15 mouse cellular contexts compared by ENCODE assay signal in genomic region chr4:97912155-97912554, GRCm38 (mm10).
DNase-seq lines count a peak whose midpoint lies in the region; ATAC-seq and TF ChIP-seq lines count a peak whose summit lies in the region.
"Had no signal": no experiment of that assay in that cellular context is flagged by ENCODE, and none has a peak within 500 bp of the region (broad histone marks: within the 10 kb centered on the region; RNA-seq: fewer than 3 reads in every experiment).

No protein-coding gene starts in this region.

- no peaks in the 10 kb centered on the region for H3K27me3 ChIP-seq in forebrain, embryonic 13.5 days
- H3K27me3 ChIP-seq in forebrain, embryonic 11.5 days (ENCODE audit: control insufficient read depth, insufficient read depth, low read length), result no peaks in the 10 kb centered on the region
- H3K27me3 ChIP-seq: limb, embryonic 13.5 days had no signal

- H3K4me1 ChIP-seq in forebrain, embryonic 13.5 days, result peaks cover 74% of the 10 kb centered on the region
- no peaks in the 10 kb centered on the region for H3K4me1 ChIP-seq in forebrain, embryonic 11.5 days (replicated peaks; ENCODE audit: control insufficient read depth, insufficient read depth, low read length)

- no peaks in the 10 kb centered on the region for H3K9me3 ChIP-seq in forebrain, embryonic 13.5 days (replicated peaks)
- no peaks in the 10 kb centered on the region for H3K9me3 ChIP-seq in forebrain, embryonic 11.5 days (ENCODE audit: control insufficient read depth, low read length)
- H3K9me3 ChIP-seq: limb, embryonic 13.5 days had no signal

- H3K4me2 ChIP-seq in forebrain, embryonic 13.5 days, result no peak overlapping the region
- no peak overlapping the region for H3K4me2 ChIP-seq in forebrain, embryonic 11.5 days (ENCODE audit: low read depth, low read length, severe bottlenecking)
- H3K4me2 ChIP-seq: limb, embryonic 13.5 days had no signal

- H3K27ac ChIP-seq in forebrain, embryonic 13.5 days, result peak overlapping the region; percentile 73
- H3K27ac ChIP-seq in forebrain, embryonic 11.5 days (ENCODE audit: low read depth, low read length), result no peak overlapping the region
- peak overlapping the region; percentile 93 for H3K27ac ChIP-seq in layer of hippocampus, adult 2 months
- H3K27ac ChIP-seq: limb, embryonic 13.5 days had no signal

- H3K4me3 ChIP-seq in forebrain, embryonic 13.5 days, result no peak overlapping the region
- no peak overlapping the region for H3K4me3 ChIP-seq in forebrain, embryonic 11.5 days (ENCODE audit: low read depth, low read length)
- no peak overlapping the region for H3K4me3 ChIP-seq in layer of hippocampus, adult 2 months
- H3K4me3 ChIP-seq: limb, embryonic 13.5 days; megakaryocyte, embryonic 14.5 days had no signal

- no peak overlapping the region for H3K9ac ChIP-seq in forebrain, embryonic 13.5 days
- no peak overlapping the region for H3K9ac ChIP-seq in forebrain, embryonic 11.5 days (ENCODE audit: low read length)
- H3K9ac ChIP-seq: limb, embryonic 13.5 days had no signal

- H3K36me3 ChIP-seq in forebrain, embryonic 13.5 days (ENCODE audit: poor library complexity, severe bottlenecking), result no peaks in the 10 kb centered on the region
- H3K36me3 ChIP-seq in forebrain, embryonic 11.5 days (ENCODE audit: control insufficient read depth, insufficient read depth, low read length), result no peaks in the 10 kb centered on the region

- DNase-seq in forebrain, embryonic 11.5 days (ENCODE audit: low spot score), result no peak
- DNase-seq in layer of hippocampus, adult 2 months (ENCODE audit: low spot score in 2 of 2), result no peak
- no peak for DNase-seq in layer of hippocampus, postnatal 14 days (ENCODE audit: low spot score in 2 of 2)
- DNase-seq in thymus, postnatal 14 days, result peak; percentile 22
- DNase-seq in thymus, postnatal 0 days (ENCODE audit: low spot score), result no peak
- no peak for DNase-seq in ovary, postnatal 36 days (ENCODE audit: low spot score)
- DNase-seq: adrenal gland, adult 8-10 months; B cell, adult 2 months; heart, postnatal 36 days; right cerebral cortex, postnatal 4 days; thymus, postnatal 36 days had no signal

- 73% methylated on average over 6 of the region's 6 CpGs for WGBS in forebrain, embryonic 13.5 days
- WGBS in forebrain, embryonic 11.5 days, result 83% methylated on average over 6 of the region's 6 CpGs

- no peak for TF ChIP-seq CTCF in layer of hippocampus, adult 2 months (conservative IDR thresholded peaks at IDR 0.05)

- peak; percentile 42; the same call in 1 of the 2 replicates for ATAC-seq in forebrain, embryonic 13.5 days
- ATAC-seq in forebrain, embryonic 11.5 days (replicated peaks; ENCODE audit: low FRiP score), result no peak
- ATAC-seq: lung, postnatal 0 days had no signal
